Mouse (Mus musculus) fat pad, adult 2 months (tissue): ENCODE results near the gene Elavl4.

Experiments
- DNase-seq: peaks from one replicate; pipeline ENCODE4 v3.0.0-alpha.2; 2011; ENCODE audit warnings: low read depth, low spot score; ENCODE audit errors: extremely low read depth

Gene Elavl4

GRCm38 (mm10) chr4:110266804-110267575 lies 84.7 kb downstream of the Elavl4 start:
- DNase-seq, result no peak

GRCm38 (mm10) chr4:110264345-110264943 lies 87.3 kb downstream of the Elavl4 start:
- no peak for DNase-seq

GRCm38 (mm10) chr4:110257360-110257759 lies 94.3 kb downstream of the Elavl4 start:
- no peak for DNase-seq

GRCm38 (mm10) chr4:110255617-110256016 lies 96.1 kb downstream of the Elavl4 start:
- DNase-seq, result no peak

- no peak for DNase-seq
Observed at GRCm38 (mm10) chr4:110250055-110250454, 101.7 kb downstream of the Elavl4 start.

GRCm38 (mm10) chr4:110242879-110243278 lies 108.8 kb downstream of the Elavl4 start:
- no peak for DNase-seq

- no peak for DNase-seq
Observed at GRCm38 (mm10) chr4:110234554-110234953, 117.2 kb downstream of the Elavl4 start.

- no peak for DNase-seq
Observed at GRCm38 (mm10) chr4:110232327-110232726, 119.4 kb downstream of the Elavl4 start.

GRCm38 (mm10) chr4:110231799-110232198 lies 119.9 kb downstream of the Elavl4 start:
- DNase-seq, result no peak

- DNase-seq, result no peak
Observed at GRCm38 (mm10) chr4:110229652-110230051, 122.1 kb downstream of the Elavl4 start.

- no peak for DNase-seq
Observed at GRCm38 (mm10) chr4:110229238-110229637, 122.5 kb downstream of the Elavl4 start.

- no peak for DNase-seq
Observed at GRCm38 (mm10) chr4:110227621-110228031, 124.1 kb downstream of the Elavl4 start.

- DNase-seq, result no peak
Observed at GRCm38 (mm10) chr4:110225492-110225891, 126.2 kb downstream of the Elavl4 start.

GRCm38 (mm10) chr4:110218819-110219218 lies 132.9 kb downstream of the Elavl4 start:
- no peak for DNase-seq

GRCm38 (mm10) chr4:110217553-110217952 lies 134.2 kb downstream of the Elavl4 start:
- DNase-seq, result no peak

GRCm38 (mm10) chr4:110214543-110214942 lies 137.2 kb downstream of the Elavl4 start:
- no peak for DNase-seq

GRCm38 (mm10) chr4:110213666-110214065 lies 138.0 kb downstream of the Elavl4 start:
- DNase-seq, result no peak

- no peak for DNase-seq
Observed at GRCm38 (mm10) chr4:110210246-110210645, 141.5 kb downstream of the Elavl4 start.

GRCm38 (mm10) chr4:110209613-110210012 lies 142.1 kb downstream of the Elavl4 start:
- no peak for DNase-seq

GRCm38 (mm10) chr4:110201680-110202079 lies 150.0 kb downstream of the Elavl4 start:
- no peak for DNase-seq

- DNase-seq, result no peak
Observed at GRCm38 (mm10) chr4:110199897-110200296, 151.8 kb downstream of the Elavl4 start.

- no peak for DNase-seq
Observed at GRCm38 (mm10) chr4:110198600-110198999, 153.1 kb downstream of the Elavl4 start.
